Mouse (Mus musculus) C2C12 (cell line): ENCODE data around the gene Eif2ak3. TPM values are rescaled to one million over a fixed set of nuclear protein-coding genes. Genes with fewer than 3 reads are reported as not detected.

ENCODE experiments used
- H3K27me3 ChIP-seq: one replicate; pipeline ENCODE4 v1.6.1; 2011; ENCODE audit not compliant: control insufficient read depth, insufficient read depth, insufficient read length
- H3K36me3 ChIP-seq: one replicate; pipeline ENCODE4 v1.6.1; 2011; ENCODE audit not compliant: control insufficient read depth, insufficient read depth
- H3K4me3 ChIP-seq: one replicate; pipeline ENCODE4 v1.5.1; 2011; ENCODE audit warnings: mild to moderate bottlenecking, control low read depth; ENCODE audit not compliant: poor library complexity, insufficient read depth, severe bottlenecking
- H3K79me2 ChIP-seq: one replicate; pipeline ENCODE4 v1.6.1; 2011; ENCODE audit not compliant: control insufficient read depth, insufficient read depth
- H3K79me3 ChIP-seq: one replicate; pipeline ENCODE4 v1.6.1; 2011; ENCODE audit warnings: low read depth, control low read depth
- H3ac ChIP-seq: one replicate; pipeline ENCODE3; 2011; ENCODE audit warnings: low read depth; ENCODE audit not compliant: control insufficient read depth, insufficient read length
- CEBPB ChIP-seq: IDR thresholded peaks from one replicate; pipeline ENCODE4 v1.6.1; 2011; ENCODE audit warnings: low read depth, mild to moderate bottlenecking, control low read depth, moderate library complexity
- CTCF ChIP-seq: IDR thresholded peaks from one replicate; pipeline ENCODE4 v1.5.1; 2011; ENCODE audit not compliant: control insufficient read depth, insufficient read depth, insufficient read length
- FOSL1 ChIP-seq: IDR thresholded peaks from one replicate; pipeline ENCODE4 v1.8.0; 2011; ENCODE audit warnings: mild to moderate bottlenecking, low read length; ENCODE audit not compliant: poor library complexity, insufficient read depth, severe bottlenecking
- MAX ChIP-seq: IDR thresholded peaks from one replicate; pipeline ENCODE4 v1.6.1; 2011; ENCODE audit warnings: mild to moderate bottlenecking, control low read depth
- MYOD1 ChIP-seq: IDR thresholded peaks from one replicate; pipeline ENCODE4 v1.6.1; 2011; ENCODE audit warnings: low read depth; ENCODE audit not compliant: control insufficient read depth, insufficient read length
- MYOG ChIP-seq: IDR thresholded peaks from one replicate; pipeline ENCODE4 v1.6.1; 2011; ENCODE audit not compliant: control insufficient read depth, insufficient read length; ENCODE audit errors: extremely low read depth
- USF1 ChIP-seq: IDR thresholded peaks from one replicate; pipeline ENCODE4 v1.6.1; 2011; ENCODE audit warnings: low read depth, mild to moderate bottlenecking, control low read depth, moderate library complexity
- polyA plus RNA-seq: library from polyadenylated mRNA; unstranded; fragments of >200 nt; fragmentation: generic; extraction: Trizol; gene quantifications from one replicate; pipeline ENCODE4 v1.2.1, GENCODE M21; 2012; ENCODE audit warnings: missing spikeins

The Eif2ak3 gene
- polyA plus RNA-seq, 1 experiment = 4.2 TPM

- Histone ChIP-seq H3K36me3 (no peaks in the 10 kb centered on the region), H3K79me3 (no peaks in the 10 kb centered on the region), H3K79me2 (no peaks in the 10 kb centered on the region), H3K27me3 (no peaks in the 10 kb centered on the region), H3K4me3 (no peak overlapping the region), H3ac (no peak overlapping the region)
- TF ChIP-seq USF1 = no peak
- no peak for TF ChIP-seq CEBPB
- no peak for TF ChIP-seq MAX
- TF ChIP-seq CTCF = peak; percentile 44
- no peak for TF ChIP-seq MYOG
- TF ChIP-seq MYOD1 = no peak
These were observed 77.2 kb downstream of the Eif2ak3 start for GRCm38 (mm10) chr6:70921274-70922074.

- TF ChIP-seq FOSL1 (no peak), MYOD1 (no peak), USF1 (no peak), MAX (no peak), CTCF (no peak), MYOG (no peak), CEBPB (no peak)
- H3K27me3 ChIP-seq = no peaks in the 10 kb centered on the region
- no peak overlapping the region for H3K4me3 ChIP-seq
- H3ac ChIP-seq = no peak overlapping the region
- no peaks in the 10 kb centered on the region for H3K36me3 ChIP-seq
- no peaks in the 10 kb centered on the region for H3K79me2 ChIP-seq
- no peaks in the 10 kb centered on the region for H3K79me3 ChIP-seq
These were observed 87.5 kb downstream of the Eif2ak3 start for GRCm38 (mm10) chr6:70931801-70932200.

- H3ac ChIP-seq = no peak overlapping the region
- H3K79me2 ChIP-seq = no peaks in the 10 kb centered on the region
- no peak overlapping the region for H3K4me3 ChIP-seq
- H3K79me3 ChIP-seq = no peaks in the 10 kb centered on the region
- no peaks in the 10 kb centered on the region for H3K36me3 ChIP-seq
- peaks cover 25% of the 10 kb centered on the region for H3K27me3 ChIP-seq
- TF ChIP-seq MYOD1 (no peak), MYOG (no peak), USF1 (no peak), MAX (no peak), CTCF (no peak), CEBPB (no peak), FOSL1 (no peak)
These were observed 109.0 kb downstream of the Eif2ak3 start for GRCm38 (mm10) chr6:70953274-70953673.

- Histone ChIP-seq H3K4me3 (no peak overlapping the region), H3K79me3 (no peaks in the 10 kb centered on the region), H3K36me3 (no peaks in the 10 kb centered on the region), H3ac (no peak overlapping the region), H3K79me2 (no peaks in the 10 kb centered on the region), H3K27me3 (peaks cover 27% of the 10 kb centered on the region)
- no peak for TF ChIP-seq MAX
- no peak for TF ChIP-seq CTCF
- no peak for TF ChIP-seq FOSL1
- no peak for TF ChIP-seq USF1
- no peak for TF ChIP-seq MYOD1
- TF ChIP-seq MYOG = no peak
- no peak for TF ChIP-seq CEBPB
These were observed 109.7 kb downstream of the Eif2ak3 start for GRCm38 (mm10) chr6:70954040-70954439.

Other genes starting within 250 kb of the Eif2ak3 start
- gene Rpia, start 52.3 kb upstream of the Eif2ak3 start, polyA plus RNA-seq = 10.0 TPM
- not detected for gene Tex37, start 74.4 kb downstream of the Eif2ak3 start, polyA plus RNA-seq
- not detected for gene Foxi3, start 112.0 kb downstream of the Eif2ak3 start, polyA plus RNA-seq